Mouse (Mus musculus): ENCODE measurements around the gene Slc25a36.

DNA sequence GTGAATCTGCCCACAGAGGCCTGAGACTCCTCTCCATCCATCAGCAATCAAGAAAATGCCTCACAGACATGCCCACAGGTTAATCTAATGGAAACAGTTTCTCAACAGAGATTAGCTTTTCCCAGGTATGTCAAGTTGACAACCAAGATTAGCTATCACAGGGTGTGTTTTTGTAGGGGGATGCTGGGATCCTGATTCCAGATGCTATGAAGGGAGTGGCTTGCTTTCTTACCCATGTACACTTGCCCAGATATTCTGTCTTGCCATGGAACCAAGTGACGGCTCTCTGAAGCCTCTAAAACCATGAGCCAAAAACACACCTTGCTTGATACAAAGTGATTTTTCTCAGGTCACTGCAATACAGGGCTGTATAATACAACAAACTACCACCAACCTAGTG, 46.8 kb downstream of the Slc25a36 start:
- no peak for TF ChIP-seq CTCF (IDR thresholded peaks at IDR 0.05; ENCODE audit: control insufficient read depth, insufficient read depth, low read length)
- TF ChIP-seq POLR2A (IDR thresholded peaks at IDR 0.05; ENCODE audit: borderline replicate concordance, control insufficient read depth, low read depth, low read length): no peak
